16 mouse cellular contexts compared by ENCODE assay signal in the genomic region with DNA sequence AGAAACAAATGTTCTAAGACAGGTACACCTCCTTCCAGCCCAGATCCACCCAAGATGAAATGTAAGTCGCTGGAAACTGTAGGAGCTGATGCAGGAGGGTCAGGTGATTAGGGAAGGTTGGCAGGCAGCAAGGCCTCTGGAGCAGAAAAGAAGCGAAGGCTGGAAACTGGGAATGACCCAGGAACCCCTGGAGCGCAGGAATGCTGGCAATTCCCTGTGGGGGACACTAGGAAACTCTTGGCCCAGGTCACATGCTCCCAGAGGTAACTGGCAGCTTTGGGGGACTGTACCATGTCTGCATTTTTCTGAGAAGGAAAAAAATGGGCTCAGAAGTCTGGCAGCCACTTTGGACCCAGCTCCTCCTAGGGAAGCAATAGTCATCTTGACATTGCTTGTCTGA.
DNase-seq lines count a peak whose midpoint lies in the region; ATAC-seq lines count a peak whose summit lies in the region.
"Had no signal": no experiment of that assay in that cellular context is flagged by ENCODE, and none has a peak within 500 bp of the region (broad histone marks: within the 10 kb centered on the region; RNA-seq: fewer than 3 reads in every experiment).

No protein-coding gene starts in this region.

- 20% methylated on average over 3 of the region's 3 CpGs for WGBS in forebrain, embryonic 15.5 days
- WGBS in forebrain, embryonic 14.5 days, result 11% methylated on average over 3 of the region's 3 CpGs
- WGBS in intestine, embryonic 15.5 days, result 53% methylated on average over 3 of the region's 3 CpGs
- WGBS in midbrain, embryonic 11.5 days, result 14% methylated on average over 3 of the region's 3 CpGs

- no peak for ATAC-seq in forebrain, embryonic 15.5 days (replicated peaks)
- no peak for ATAC-seq in forebrain, embryonic 14.5 days
- ATAC-seq in intestine, embryonic 15.5 days, result no peak
- ATAC-seq in midbrain, embryonic 11.5 days (ENCODE audit: low FRiP score), result no peak
- ATAC-seq: midbrain, embryonic 16.5 days had no signal

- H3K9ac ChIP-seq in forebrain, embryonic 15.5 days (replicated peaks), result no peak overlapping the region
- no peak overlapping the region for H3K9ac ChIP-seq in forebrain, embryonic 14.5 days (ENCODE audit: low read length)
- no peak overlapping the region for H3K9ac ChIP-seq in intestine, embryonic 15.5 days
- no peak overlapping the region for H3K9ac ChIP-seq in midbrain, embryonic 11.5 days (ENCODE audit: low read length)
- H3K9ac ChIP-seq: embryonic facial prominence, embryonic 12.5 days had no signal

- H3K27me3 ChIP-seq in forebrain, embryonic 15.5 days, result no peaks in the 10 kb centered on the region
- H3K27me3 ChIP-seq in forebrain, embryonic 14.5 days (replicated peaks; ENCODE audit: control insufficient read depth, insufficient read depth, low read length), result no peaks in the 10 kb centered on the region
- no peaks in the 10 kb centered on the region for H3K27me3 ChIP-seq in intestine, embryonic 15.5 days (replicated peaks)
- H3K27me3 ChIP-seq in midbrain, embryonic 11.5 days (ENCODE audit: control insufficient read depth, insufficient read depth, low read length), result no peaks in the 10 kb centered on the region
- H3K27me3 ChIP-seq: embryonic facial prominence, embryonic 12.5 days had no signal

- H3K4me2 ChIP-seq in forebrain, embryonic 15.5 days (replicated peaks), result no peak overlapping the region
- H3K4me2 ChIP-seq in forebrain, embryonic 14.5 days (ENCODE audit: low read length), result no peak overlapping the region
- no peak overlapping the region for H3K4me2 ChIP-seq in intestine, embryonic 15.5 days (replicated peaks)
- no peak overlapping the region for H3K4me2 ChIP-seq in midbrain, embryonic 11.5 days
- H3K4me2 ChIP-seq: embryonic facial prominence, embryonic 12.5 days had no signal

- DNase-seq in forebrain, embryonic 14.5 days (ENCODE audit: low spot score), result no peak
- DNase-seq in Muller cell, postnatal 12 days (ENCODE audit: inconsistent ontology term), result peak; percentile 77
- DNase-seq in kidney, adult 8-10 months, result peak; percentile 94 to 96
- DNase-seq in kidney, postnatal 36 days, result peak; percentile 87 to 94
- DNase-seq in left cerebral cortex, adult 11 months (ENCODE audit: low spot score), result no peak
- DNase-seq in midbrain, embryonic 11.5 days (ENCODE audit: low spot score, missing footprints), result no peak
- DNase-seq: cerebellum, postnatal 36 days; heart, adult 18-20 months; right cerebral cortex, postnatal 14 days; thymus, postnatal 25 days had no signal

- H3K4me1 ChIP-seq in forebrain, embryonic 15.5 days, result peaks cover 9% of the 10 kb centered on the region; the same call in 1 of the 2 replicates
- no peaks in the 10 kb centered on the region for H3K4me1 ChIP-seq in forebrain, embryonic 14.5 days (ENCODE audit: control insufficient read depth, insufficient read depth, low read length)
- peaks cover 9% of the 10 kb centered on the region for H3K4me1 ChIP-seq in intestine, embryonic 15.5 days (replicated peaks)
- H3K4me1 ChIP-seq in midbrain, embryonic 11.5 days (ENCODE audit: control insufficient read depth, insufficient read depth, low read length), result no peaks in the 10 kb centered on the region

- no peaks in the 10 kb centered on the region for H3K36me3 ChIP-seq in forebrain, embryonic 15.5 days
- H3K36me3 ChIP-seq in forebrain, embryonic 14.5 days (ENCODE audit: control insufficient read depth, insufficient read depth, low read length), result no peaks in the 10 kb centered on the region
- H3K36me3 ChIP-seq in intestine, embryonic 15.5 days, result no peaks in the 10 kb centered on the region
- H3K36me3 ChIP-seq in midbrain, embryonic 11.5 days (ENCODE audit: control insufficient read depth, insufficient read depth, low read length), result no peaks in the 10 kb centered on the region
- H3K36me3 ChIP-seq: embryonic facial prominence, embryonic 12.5 days had no signal

- H3K27ac ChIP-seq in forebrain, embryonic 15.5 days (replicated peaks), result 0 out of 2 replicates have a peak overlapping the region, but pooled peaks have one; percentile 44
- H3K27ac ChIP-seq in forebrain, embryonic 14.5 days (ENCODE audit: low read depth, low read length), result no peak overlapping the region
- H3K27ac ChIP-seq in intestine, embryonic 15.5 days, result no peak overlapping the region
- H3K27ac ChIP-seq in midbrain, embryonic 11.5 days (ENCODE audit: low read depth, low read length), result no peak overlapping the region
- H3K27ac ChIP-seq: layer of hippocampus, adult 2 months; stomach, postnatal 0 days had no signal

- H3K4me3 ChIP-seq in forebrain, embryonic 15.5 days, result no peak overlapping the region
- no peak overlapping the region for H3K4me3 ChIP-seq in forebrain, embryonic 14.5 days (ENCODE audit: low read depth, low read length)
- no peak overlapping the region for H3K4me3 ChIP-seq in intestine, embryonic 15.5 days (replicated peaks)
- no peak overlapping the region for H3K4me3 ChIP-seq in midbrain, embryonic 11.5 days (ENCODE audit: low read depth, low read length)
- H3K4me3 ChIP-seq: embryonic facial prominence, embryonic 12.5 days; layer of hippocampus, adult 2 months had no signal

- H3K9me3 ChIP-seq in forebrain, embryonic 15.5 days, result no peaks in the 10 kb centered on the region
- no peaks in the 10 kb centered on the region for H3K9me3 ChIP-seq in forebrain, embryonic 14.5 days (replicated peaks; ENCODE audit: control insufficient read depth, low read length)
- H3K9me3 ChIP-seq in intestine, embryonic 15.5 days, result no peaks in the 10 kb centered on the region
- H3K9me3 ChIP-seq in midbrain, embryonic 11.5 days (ENCODE audit: control insufficient read depth, low read length), result no peaks in the 10 kb centered on the region
- H3K9me3 ChIP-seq: embryonic facial prominence, embryonic 12.5 days had no signal

Comparison
In these comparisons a context has a peak if more than half of its experiments do, and no peak if none do; other contexts are left out.
1. DNase-seq: peak in Muller cell, postnatal 12 days (single experiment), kidney, adult 8-10 months (2 of 2) and kidney, postnatal 36 days (2 of 2); none in forebrain, embryonic 14.5 days (single experiment), left cerebral cortex, adult 11 months (single experiment) and midbrain, embryonic 11.5 days (single experiment).